Mouse (Mus musculus) forebrain, embryonic 16.5 days (tissue): ENCODE data around the gene Asic1. TPM values are rescaled to one million over a fixed set of nuclear protein-coding genes. Genes with fewer than 3 reads are reported as not detected.

Experiments used
- ATAC-seq: fragments of 200-750 bp; cut with Nextera tagmentation; 2 replicates; pipeline ENCODE4 v1.8.0; 2017; ENCODE audit warnings: mild to moderate bottlenecking, moderate library complexity
- H3K27ac ChIP-seq: fragments of 300-500 bp; sonication (generic); 2 replicates; pipeline ENCODE4 v1.5.1; 2014; ENCODE audit warnings: low read length, control low read depth
- H3K27me3 ChIP-seq: fragments of 300-500 bp; sonication (generic); replicated peaks from 2 replicates; pipeline ENCODE4 v1.6.1; 2014; ENCODE audit warnings: low read length; ENCODE audit not compliant: control insufficient read depth, insufficient read depth
- H3K36me3 ChIP-seq: fragments of 300-500 bp; sonication (generic); 2 replicates; pipeline ENCODE4 v1.6.1; 2014; ENCODE audit not compliant: control insufficient read depth, insufficient read depth
- H3K4me1 ChIP-seq: fragments of 300-500 bp; sonication (generic); replicated peaks from 2 replicates; pipeline ENCODE4 v1.6.1; 2014; ENCODE audit warnings: low read length; ENCODE audit not compliant: control insufficient read depth, insufficient read depth
- H3K4me2 ChIP-seq: fragments of 300-500 bp; sonication (generic); 2 replicates; pipeline ENCODE4 v1.6.1; 2014; ENCODE audit warnings: mild to moderate bottlenecking, low read length, control low read depth
- H3K4me3 ChIP-seq: fragments of 300-500 bp; sonication (generic); replicated peaks from 2 replicates; pipeline ENCODE4 v1.5.1; 2014; ENCODE audit warnings: mild to moderate bottlenecking, low read length, control low read depth
- H3K9ac ChIP-seq: fragments of 300-500 bp; sonication (generic); replicated peaks from 2 replicates; pipeline ENCODE4 v1.6.1; 2014; ENCODE audit warnings: low read depth, low read length, control low read depth
- H3K9me3 ChIP-seq: fragments of 300-500 bp; sonication (generic); 2 replicates; pipeline ENCODE4 v1.6.1; 2016; ENCODE audit warnings: low read length; ENCODE audit not compliant: control insufficient read depth
- WGBS: fragments of 180-500 bp; shearing (Covaris S2); extraction: QIAGEN DNeasy Blood & Tissue Kit; methylation state at CpG from one replicate; pipeline ENCODE4 v1.1.7; 2014; 5-methylcytosine and 5-hydroxymethylcytosine counted together
- polyA plus RNA-seq: library from polyadenylated mRNA; unstranded; fragments of >200 nt; fragmentation: Nextera tagmentation; extraction: Ambion mirVana; gene quantifications from 2 replicates; pipeline ENCODE4 v1.2.1, GENCODE M21; 2015

Gene Asic1
- polyA plus RNA-seq, 1 experiment from 2014 or later: 37.4 TPM

DNA sequence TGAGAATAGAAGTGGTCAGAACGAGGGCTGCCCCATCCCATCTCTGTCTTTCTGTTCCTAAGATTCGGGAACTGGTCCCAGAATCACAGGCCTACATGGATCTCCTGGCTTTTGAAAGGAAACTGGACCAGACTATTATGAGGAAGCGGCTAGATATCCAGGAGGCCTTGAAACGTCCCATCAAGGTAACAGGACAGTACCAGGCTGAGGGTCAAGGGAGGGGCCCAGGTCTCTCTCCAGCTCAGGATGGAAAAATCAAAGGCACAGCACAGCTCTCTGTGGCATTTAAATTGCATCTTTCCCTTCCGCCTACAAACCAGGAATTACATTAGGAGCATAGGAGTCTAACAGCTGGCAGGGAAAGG lies 33.5 kb downstream of the Asic1 start:
- peak overlapping the region; percentile 90; the same call in 1 of the 2 replicates for H3K9ac ChIP-seq
- H3K27me3 ChIP-seq: no peaks in the 10 kb centered on the region
- no peaks in the 10 kb centered on the region for H3K9me3 ChIP-seq
- H3K4me1 ChIP-seq: peaks cover 34% of the 10 kb centered on the region
- WGBS: 66% methylated on average over 5 of the region's 5 CpGs
- no peak for ATAC-seq
- peaks cover 14% of the 10 kb centered on the region for H3K36me3 ChIP-seq
- peak overlapping the region; percentile 68 for H3K4me3 ChIP-seq
- H3K27ac ChIP-seq: peak overlapping the region; percentile 61; the same call in 1 of the 2 replicates
- peak overlapping the region; percentile 83 for H3K4me2 ChIP-seq

DNA sequence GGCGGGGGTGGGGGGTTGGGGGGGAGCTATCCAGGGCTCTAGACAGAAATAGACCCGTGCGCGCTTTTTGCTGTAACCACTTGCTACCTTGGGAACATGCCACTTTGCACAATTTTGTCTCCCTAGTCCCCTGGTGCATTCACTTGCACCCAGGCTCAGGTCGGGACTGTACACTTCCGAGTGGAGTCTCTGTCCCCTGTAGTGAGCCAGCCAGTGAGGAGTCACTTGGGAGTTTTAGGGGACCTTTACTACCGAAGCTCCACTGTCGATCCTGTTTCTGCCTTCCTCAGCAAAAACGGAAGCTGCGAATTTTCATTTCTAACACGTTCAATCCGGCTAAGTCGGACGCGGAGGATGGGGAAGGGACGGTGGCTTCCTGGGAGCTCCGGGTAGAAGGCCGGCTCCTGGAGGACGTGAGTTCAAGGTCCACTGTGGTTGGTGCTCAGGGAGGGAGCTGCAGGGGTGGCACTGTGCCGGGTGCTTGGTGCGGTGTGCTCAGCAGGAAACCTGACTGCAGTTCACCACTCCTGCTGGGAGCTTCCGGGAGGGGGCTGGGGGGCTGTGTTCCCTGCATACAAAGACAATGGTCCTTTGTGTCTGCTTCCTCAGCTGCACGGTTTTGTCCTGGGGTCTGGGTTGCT lies 34.0 kb downstream of the Asic1 start:
- WGBS: 21% methylated on average over 23 of the region's 23 CpGs
- peaks cover 34% of the 10 kb centered on the region for H3K4me1 ChIP-seq

DNA sequence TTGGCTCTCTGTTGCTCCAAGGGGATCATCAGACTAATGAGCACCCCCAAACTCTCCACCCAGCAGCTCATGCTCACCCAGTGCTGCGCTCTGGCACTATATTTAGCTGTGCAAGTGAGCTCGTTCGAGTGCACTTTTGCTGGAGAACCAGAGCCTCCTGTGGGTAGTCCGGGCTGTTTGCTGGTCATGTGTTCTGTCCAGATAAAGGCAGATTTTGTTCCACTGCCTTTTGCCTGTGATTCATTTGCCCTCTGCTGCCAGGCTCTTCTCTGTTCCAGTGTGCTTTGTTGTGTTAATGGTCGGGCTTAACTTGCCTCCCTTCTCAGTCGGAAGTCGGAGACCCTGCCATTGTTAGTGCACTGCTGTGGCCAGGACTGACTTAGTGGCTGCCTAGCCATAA lies 34.7 kb downstream of the Asic1 start:
- Histone ChIP-seq H3K27me3 (no peaks in the 10 kb centered on the region), H3K27ac (peak overlapping the region; percentile 61), H3K4me1 (peaks cover 34% of the 10 kb centered on the region), H3K4me2 (peak overlapping the region; percentile 83), H3K36me3 (peaks cover 25% of the 10 kb centered on the region), H3K9ac (no peak overlapping the region), H3K9me3 (no peaks in the 10 kb centered on the region), H3K4me3 (peak overlapping the region; percentile 68; the same call in 1 of the 2 replicates)
- ATAC-seq: no peak
- 29% methylated on average over 7 of the region's 7 CpGs for WGBS

More for the DNA sequence above, 34.0 kb downstream of the Asic1 start:
- Histone ChIP-seq H3K4me3 (peak overlapping the region; percentile 68), H3K9me3 (no peaks in the 10 kb centered on the region), H3K4me2 (peak overlapping the region; percentile 83), H3K27ac (peak overlapping the region; percentile 61), H3K9ac (peak overlapping the region; percentile 50), H3K27me3 (no peaks in the 10 kb centered on the region), H3K36me3 (peaks cover 20% of the 10 kb centered on the region)
- no peak for ATAC-seq

DNA sequence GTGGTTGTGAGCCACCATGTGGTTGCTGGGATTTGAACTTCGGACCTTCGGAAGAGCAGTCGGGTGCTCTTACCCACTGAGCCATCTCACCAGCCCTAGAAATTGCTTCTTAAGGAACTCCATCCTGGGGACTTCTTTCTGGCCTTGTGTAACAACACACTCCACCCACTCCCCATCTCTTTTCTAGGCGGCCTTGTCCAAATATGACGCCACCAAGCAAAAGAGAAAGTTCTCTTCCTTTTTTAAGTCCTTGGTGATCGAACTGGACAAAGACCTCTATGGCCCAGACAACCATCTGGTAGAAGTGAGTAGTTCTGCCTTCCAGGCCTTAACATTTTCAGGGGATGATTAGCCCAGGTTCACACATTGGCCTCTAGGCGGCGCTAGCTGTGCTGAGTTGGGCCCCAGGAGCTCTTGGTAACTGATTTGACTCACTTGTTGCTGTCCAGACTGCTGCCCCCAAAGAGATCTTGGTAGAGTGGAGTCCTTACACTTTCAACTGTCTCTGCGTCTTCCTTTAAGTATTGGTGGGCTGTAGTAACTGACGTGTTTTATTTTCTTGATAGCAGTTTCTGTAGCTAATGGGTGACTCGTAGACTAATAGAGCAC lies 35.4 kb downstream of the Asic1 start, which contains the start of gene Gm17349:
TSS of gene Gm17349 (minus strand) at position 51 of the 609 bp plus-strand sequence.
- no peak for ATAC-seq
- no peaks in the 10 kb centered on the region for H3K27me3 ChIP-seq
- peaks cover 34% of the 10 kb centered on the region for H3K4me1 ChIP-seq
- peak within 1 kb of the TSS; percentile 61 for H3K27ac ChIP-seq
- 63% methylated on average over 11 of the region's 11 CpGs for WGBS
- H3K9me3 ChIP-seq: no peaks in the 10 kb centered on the region
- H3K36me3 ChIP-seq: peaks cover 30% of the 10 kb centered on the region
- peak within 1 kb of the TSS; percentile 68 for H3K4me3 ChIP-seq
- peak within 1 kb of the TSS; percentile 50 for H3K9ac ChIP-seq
- peak within 1 kb of the TSS; percentile 83 for H3K4me2 ChIP-seq

DNA sequence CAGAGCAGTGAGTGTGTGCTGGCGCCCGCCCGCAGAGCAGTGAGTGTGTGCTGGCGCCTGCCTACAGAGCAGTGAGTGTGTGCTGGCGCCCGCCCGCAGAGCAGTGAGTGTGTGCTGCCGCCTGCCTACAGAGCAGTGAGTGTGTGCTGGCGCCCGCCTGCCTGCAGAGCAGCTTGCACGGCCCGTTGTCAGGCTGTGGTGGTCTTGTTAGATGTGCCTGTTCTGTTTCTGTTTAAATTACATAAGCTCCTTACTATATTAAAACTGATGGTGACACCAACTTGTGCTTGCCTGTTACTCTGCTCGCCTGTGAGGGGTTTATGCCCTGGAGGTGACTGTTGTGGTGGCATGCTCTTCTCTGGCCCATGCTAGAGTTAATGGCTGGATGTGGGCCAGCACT lies 38.0 kb downstream of the Asic1 start:
- H3K36me3 ChIP-seq: peaks cover 51% of the 10 kb centered on the region
- no peak overlapping the region for H3K27ac ChIP-seq
- no peak overlapping the region for H3K4me2 ChIP-seq

DNA sequence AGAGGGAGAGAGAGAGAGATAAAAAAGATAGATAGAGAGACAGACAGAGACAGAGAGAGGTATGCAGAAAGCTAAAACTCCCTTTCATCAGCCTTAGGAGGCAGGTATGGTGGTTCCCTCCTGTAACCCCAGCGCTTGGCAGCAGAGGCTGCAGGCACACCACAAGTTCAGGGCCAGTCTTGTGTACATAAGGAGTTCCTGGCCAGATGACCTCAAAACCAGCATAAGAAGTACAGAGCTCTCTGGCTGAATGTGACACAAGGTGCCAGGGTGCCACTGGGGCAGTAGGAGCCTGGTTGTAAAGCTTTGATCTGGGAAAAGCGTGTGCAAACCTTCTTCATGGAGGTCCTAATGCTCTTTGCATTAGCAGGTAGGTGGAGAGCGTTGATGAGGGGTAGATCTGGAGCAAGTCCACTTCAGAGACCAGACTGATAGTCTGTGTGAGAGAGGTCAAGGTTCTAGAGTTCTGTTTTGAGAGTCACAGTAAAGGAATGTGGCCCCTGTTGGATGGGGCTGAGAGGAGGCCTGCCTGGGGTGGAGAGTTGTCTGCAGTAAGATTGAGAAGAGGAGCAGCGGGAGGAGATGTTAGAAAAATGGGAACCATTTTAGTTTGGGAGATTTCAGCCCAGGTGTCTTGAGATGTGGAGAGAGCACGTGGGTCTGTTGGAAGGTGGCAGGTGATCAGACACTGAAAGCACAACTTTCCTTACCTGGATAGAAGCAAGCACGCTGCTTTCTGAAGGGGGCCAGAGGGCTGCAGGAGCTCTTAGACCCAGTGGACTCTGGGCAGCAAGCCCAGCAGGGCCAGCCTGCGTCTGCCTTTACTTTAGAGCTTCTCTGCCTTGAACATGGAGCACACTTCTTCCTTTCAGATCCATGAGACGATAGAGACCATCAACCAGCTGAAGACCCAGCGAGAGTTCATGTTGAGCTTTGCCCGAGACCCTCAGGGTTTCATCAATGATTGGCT lies 40.3 kb downstream of the Asic1 start:
- H3K27ac ChIP-seq: no peak overlapping the region
- peaks cover 8% of the 10 kb centered on the region for H3K4me1 ChIP-seq
- H3K9ac ChIP-seq: no peak overlapping the region
- peaks cover 59% of the 10 kb centered on the region for H3K36me3 ChIP-seq
- 95% methylated on average over 10 of the region's 10 CpGs for WGBS
- H3K4me3 ChIP-seq: no peak overlapping the region
- no peaks in the 10 kb centered on the region for H3K27me3 ChIP-seq
- ATAC-seq: no peak
- H3K9me3 ChIP-seq: no peaks in the 10 kb centered on the region
- H3K4me2 ChIP-seq: no peak overlapping the region

More for the DNA sequence above, 38.0 kb downstream of the Asic1 start:
- WGBS: 93% methylated on average over 13 of the region's 13 CpGs
- H3K4me3 ChIP-seq: no peak overlapping the region
- H3K4me1 ChIP-seq: peaks cover 20% of the 10 kb centered on the region
- no peak overlapping the region for H3K9ac ChIP-seq
- ATAC-seq: no peak
- no peaks in the 10 kb centered on the region for H3K27me3 ChIP-seq
- H3K9me3 ChIP-seq: no peaks in the 10 kb centered on the region

DNA sequence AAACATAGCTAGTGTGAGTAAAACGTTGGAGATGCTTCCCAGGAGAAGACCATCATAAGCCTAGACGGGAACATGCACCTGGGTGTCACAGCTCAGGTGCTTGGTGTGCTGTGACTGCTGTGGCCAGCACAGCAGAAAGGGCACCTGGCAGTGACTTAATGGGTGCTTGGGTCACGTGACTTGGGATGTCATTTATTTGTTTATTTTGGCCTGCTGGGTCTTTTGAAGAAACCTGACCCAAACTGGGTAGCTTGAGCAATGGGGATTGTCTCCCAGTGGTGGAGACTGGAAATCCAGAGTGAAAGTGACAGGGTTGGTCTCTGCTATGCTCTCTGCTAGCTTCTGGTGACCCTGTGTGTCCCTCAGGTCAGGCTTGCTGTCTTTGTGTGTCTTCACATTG lies 41.3 kb downstream of the Asic1 start:
- ATAC-seq: no peak
- H3K27ac ChIP-seq: no peak overlapping the region

DNA sequence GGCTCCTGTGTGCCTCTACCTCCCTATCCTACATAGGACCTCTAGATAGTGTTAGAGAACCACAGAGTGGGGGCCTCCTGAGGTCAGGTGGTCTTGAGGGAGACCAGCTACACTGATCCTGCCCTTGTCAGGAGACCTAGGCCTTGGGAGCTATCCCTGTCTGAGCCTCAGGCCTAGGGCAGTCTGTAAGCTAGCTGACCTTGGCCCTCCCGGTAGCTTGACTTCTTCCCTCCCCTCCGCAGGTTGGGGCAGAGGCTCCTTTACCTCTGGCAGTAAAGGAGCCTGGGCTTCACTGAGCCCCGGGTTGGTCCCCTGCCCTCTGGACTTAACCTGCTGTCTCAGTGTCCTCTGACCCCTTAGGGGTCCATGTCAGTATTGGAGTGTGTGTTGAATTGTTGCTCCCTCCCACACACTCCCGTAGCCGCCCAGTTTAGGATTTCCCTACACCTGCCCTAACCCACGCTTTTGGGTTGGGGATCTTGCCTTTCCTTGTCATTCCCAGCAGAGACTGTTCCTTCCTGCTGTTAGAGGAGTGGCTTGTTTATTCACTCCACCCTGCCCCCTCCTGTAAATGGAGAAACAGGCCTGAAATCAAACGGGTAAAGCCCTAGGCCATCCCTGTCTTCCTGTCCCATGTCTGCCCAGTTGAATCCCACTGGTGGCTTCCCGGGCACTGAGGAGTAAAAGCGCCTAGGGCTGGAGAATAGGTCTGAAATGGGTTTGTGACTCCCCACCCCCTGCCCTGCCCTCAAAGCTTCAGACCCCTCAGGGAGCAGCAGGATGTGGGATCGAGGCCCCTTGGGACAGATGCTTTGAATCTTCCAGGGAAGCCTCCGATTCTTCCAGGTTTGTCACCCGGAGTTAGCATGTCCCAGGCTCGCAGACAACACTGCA lies 42.7 kb downstream of the Asic1 start:
- no peak for ATAC-seq
- Histone ChIP-seq H3K36me3 (peaks cover 49% of the 10 kb centered on the region), H3K4me3 (no peak overlapping the region), H3K27me3 (no peaks in the 10 kb centered on the region), H3K27ac (no peak overlapping the region), H3K9ac (no peak overlapping the region), H3K4me2 (no peak overlapping the region), H3K9me3 (no peaks in the 10 kb centered on the region), H3K4me1 (peaks cover 25% of the 10 kb centered on the region)
- 78% methylated on average over 13 of the region's 13 CpGs for WGBS

More for the DNA sequence above, 41.3 kb downstream of the Asic1 start:
- Histone ChIP-seq H3K9me3 (no peaks in the 10 kb centered on the region), H3K36me3 (peaks cover 59% of the 10 kb centered on the region), H3K27me3 (no peaks in the 10 kb centered on the region), H3K4me3 (no peak overlapping the region), H3K4me2 (no peak overlapping the region), H3K4me1 (peaks cover 16% of the 10 kb centered on the region), H3K9ac (no peak overlapping the region)
- WGBS: 80% methylated on average over 3 of the region's 3 CpGs
